Mouse (Mus musculus) thymus, postnatal 10 days (tissue): ENCODE measurements around the gene Mgrn1.

Experiments used
- DNase-seq, 2 experiments: peaks; one replicate each; pipeline ENCODE4 v3.0.0; 2021; ENCODE audit warnings: low spot score in 2 of 2

Mgrn1 gene

DNA sequence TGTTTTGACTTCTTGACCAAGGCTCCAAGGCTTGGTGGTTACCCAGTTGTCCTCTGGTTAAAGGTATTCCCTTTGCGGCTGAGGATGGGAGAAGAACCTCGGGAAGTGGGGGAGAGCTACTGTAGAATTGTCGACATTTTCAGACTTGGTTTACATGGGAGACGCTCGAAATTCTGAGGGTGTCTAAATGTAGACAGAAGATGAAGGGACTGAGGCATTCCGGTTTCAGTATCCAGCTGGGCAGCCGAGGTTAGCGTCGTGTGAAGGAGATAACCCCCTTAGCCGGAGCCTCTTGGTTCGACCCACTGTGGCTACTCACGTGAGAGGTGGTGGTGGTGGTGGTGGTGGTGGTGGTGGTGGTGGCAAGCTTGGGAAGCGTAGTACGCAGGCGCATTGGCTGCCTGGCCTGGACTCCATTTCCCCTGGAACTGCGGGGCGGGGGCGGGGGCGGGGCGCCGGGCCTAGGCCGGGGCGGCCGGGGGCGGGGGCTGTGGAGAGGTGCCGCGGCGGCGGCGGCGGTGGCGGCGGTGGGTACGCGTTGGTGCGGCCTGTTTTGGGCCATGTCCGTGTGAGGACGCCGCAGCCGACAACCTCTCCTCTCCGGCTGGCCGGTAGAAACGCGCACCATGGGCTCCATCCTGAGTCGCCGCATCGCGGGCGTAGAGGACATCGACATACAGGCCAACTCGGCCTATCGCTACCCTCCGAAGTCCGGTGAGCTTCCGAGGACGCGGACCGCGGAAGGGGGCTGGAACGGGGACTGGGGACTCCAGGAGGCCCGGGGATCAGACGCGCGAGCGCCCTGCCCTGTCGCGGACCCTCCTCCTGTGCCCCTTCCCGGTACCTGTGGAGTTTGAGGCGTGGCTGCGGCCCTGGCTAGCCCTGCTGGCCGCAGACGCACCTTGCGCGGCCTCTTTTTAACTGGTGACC lies at the start of gene Mgrn1:
Gene Mgrn1 (plus strand): TSS at position 490 of the 930 bp plus-strand sequence.
- DNase-seq, result peak; percentile 75 to 81

DNA sequence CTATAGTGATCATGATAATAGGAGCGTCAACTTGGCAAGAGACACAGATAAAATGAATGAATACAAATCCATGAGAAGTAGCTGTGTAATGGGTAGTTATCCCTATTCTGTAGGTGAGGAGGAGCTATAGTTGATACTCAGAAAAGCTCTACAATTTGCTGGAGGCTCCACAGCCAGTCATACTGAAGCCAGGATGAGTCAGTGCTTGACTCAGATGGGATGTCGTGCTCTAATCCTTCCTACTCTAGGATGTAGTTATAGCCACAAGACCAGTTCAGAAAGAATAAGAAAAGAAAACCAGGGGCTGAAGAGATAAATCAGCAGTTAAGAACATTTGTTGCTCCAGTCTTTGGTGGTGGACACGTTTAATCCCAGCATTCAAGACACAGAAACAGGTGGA lies 48.4 kb upstream of the Mgrn1 start:
- no peak for DNase-seq

DNA sequence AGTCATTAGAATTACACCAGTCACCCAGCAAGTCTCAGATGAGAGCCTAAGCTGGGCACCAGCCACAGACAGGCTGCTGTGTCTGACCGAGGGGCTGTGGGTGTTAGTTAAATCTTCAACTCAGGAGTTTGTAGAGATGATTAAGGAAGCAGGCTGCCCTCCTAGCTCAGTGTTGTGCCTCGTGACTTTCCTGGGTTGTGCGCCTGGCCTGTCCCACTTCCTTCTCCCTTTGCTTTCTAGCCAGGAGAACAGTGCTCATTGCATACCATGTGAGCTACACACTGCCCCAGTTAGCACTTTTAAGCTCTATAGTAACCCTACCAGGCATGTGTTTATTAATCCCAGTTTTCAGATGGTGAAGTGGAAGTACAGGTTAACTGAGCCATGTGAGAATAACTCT lies 46.5 kb upstream of the Mgrn1 start:
- no peak for DNase-seq

DNA sequence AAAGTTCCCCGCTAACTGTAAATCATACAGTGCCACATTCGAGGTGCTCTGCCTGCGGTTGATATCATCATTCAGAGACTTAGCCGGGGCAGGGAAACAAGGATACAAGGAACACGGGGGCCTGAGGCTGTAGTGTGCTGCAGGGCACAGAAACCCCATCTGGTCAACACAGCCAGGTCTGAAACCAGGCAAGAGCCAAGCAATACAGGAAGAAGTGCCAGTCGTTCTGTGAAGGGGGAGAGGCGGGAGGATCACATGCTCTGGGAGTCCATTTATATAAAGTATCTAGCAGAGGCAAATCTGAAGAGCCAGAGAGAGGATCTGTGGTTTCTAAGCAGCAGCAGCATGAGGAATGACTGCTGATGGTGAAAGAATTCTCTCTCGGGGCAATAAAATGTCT lies 45.8 kb upstream of the Mgrn1 start:
- DNase-seq, result no peak

DNA sequence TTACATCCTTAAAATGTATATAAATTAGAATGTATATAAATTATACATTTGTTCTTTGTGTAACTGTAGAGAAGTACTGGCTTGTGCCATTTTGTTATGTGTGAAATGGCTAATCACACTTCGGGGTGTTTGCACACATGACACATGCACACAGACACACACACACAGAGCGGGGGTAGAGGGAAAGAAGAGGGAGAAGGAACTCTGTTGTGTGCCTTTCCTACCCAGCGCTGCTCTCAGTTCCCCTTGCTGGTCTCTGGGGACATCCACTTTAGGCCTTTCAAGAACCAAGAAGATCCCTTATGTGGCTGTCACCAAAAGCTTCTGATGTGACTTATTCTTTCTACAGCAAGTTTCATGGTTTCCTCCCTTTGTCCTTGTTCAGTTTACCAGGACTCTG lies 39.0 kb upstream of the Mgrn1 start:
- DNase-seq, result no peak

DNA sequence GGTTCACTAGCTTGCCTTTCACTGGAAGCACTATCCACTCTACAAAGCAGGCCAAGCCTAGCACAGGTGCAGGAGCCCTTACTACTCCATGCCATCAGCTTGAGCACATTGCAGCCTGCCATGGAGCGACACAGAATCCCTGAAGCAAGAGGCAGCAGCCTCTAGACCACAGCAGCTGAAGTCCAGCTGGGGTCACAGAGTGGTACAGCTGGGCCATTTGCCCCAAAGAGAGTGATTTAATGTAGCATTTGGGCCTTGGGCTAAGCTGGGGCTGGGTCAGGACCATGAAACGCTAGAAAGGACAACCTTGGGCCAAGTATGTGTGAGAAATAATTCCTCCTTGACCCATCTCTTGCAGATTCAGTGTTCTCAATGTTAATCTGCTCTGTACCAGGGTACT lies 38.0 kb upstream of the Mgrn1 start:
- no peak for DNase-seq

DNA sequence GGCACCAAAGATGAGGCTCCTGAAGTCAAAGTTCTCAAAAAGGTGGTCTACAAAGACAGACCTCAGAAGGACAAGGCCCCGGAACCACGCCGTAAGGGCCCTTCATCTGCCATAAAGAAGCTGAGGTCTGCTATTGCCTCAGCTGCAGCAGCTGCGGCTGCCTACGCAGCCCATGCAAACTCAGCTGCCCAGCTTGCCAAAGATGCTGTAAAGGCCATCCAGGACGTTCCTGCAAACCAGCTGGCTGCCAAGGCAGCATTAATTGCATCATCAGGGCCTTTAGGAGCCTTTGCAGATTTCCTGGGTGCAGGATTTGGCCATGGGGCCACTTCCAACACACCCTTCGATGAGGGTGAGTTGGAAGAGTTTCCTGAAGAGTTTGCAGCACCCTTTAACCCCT lies 35.7 kb upstream of the Mgrn1 start:
- DNase-seq, result no peak

DNA sequence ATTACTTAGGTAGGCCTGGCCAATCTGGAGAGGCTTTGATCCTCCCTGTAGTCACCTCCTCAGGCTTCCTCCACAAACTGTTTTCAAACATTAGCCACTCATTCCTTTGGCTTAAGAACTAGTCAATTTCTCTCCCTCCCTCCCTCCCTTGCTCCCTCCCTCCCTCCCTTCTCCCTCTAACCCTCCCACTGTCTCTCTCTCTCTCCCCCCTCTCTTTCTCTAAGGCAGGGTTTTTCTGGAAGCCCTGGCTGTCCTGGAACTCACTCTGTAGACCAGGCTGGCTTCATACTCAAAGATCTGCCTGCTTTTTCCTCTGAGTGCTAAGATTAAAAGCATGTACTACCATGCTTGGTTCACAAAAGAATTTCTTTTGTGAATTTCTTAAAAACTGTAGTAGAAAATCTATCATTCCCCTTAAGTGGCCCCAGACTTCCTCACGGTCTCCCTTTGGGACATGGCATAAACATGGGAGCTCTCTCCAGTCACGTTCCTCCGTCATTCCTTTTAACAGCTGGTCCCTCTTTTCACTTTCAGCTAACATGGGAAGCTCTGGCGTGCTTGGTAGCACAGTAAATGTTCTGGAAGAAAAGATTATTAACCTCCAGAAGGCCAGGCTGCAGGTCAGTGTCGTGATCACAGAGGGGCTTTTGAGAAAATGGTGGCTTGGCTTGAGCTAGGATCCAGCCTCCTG lies 35.0 kb upstream of the Mgrn1 start:
- no peak for DNase-seq

DNA sequence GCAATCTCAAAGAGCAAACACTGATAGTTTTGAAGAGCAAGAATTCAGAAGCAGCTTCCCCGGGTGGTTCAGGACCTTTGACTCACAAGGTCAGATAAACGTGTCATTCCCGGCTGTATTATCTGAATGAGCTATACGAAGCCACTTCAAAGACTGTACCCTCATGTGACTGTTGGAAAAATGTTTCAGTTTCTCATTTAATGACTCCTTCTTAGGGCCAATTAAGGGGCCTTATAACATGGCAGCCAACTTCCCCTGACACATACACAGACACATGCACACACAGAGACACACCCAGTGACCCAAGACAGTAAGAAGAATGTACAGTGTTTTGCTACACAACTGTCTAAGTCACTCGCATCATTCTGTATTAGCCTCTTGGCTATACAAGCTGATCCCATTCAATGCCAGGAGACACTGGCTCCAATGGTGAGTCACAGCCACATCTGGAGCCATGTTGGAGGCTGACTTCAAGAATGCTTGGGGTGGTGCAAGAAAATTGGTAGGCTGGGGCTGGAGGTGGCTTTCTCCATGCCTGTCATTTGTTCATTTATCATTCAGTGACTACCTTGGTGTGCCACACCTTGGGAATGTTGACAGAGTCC lies 30.9 kb upstream of the Mgrn1 start:
- DNase-seq, result no peak

DNA sequence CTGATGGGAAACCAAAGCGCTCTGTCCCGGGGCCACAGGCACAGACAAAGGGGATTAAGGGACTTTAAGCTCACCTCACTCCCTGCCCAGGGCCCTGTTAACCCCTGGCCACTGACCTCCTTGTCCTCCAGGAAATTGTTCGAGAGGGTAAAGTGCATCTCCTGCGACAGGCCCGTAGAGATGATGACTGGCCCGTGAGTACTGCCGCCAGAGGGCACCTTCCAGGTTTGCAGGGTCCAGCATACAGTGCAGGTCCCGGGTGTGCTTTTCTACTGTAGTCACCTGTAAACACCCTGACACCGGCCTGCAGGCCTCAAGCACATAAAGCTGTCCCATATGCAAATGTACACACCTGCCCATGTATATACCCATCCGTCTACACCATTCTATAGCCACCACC lies 24.7 kb upstream of the Mgrn1 start:
- peak in 1 of 2 experiments; percentile 14 for DNase-seq

DNA sequence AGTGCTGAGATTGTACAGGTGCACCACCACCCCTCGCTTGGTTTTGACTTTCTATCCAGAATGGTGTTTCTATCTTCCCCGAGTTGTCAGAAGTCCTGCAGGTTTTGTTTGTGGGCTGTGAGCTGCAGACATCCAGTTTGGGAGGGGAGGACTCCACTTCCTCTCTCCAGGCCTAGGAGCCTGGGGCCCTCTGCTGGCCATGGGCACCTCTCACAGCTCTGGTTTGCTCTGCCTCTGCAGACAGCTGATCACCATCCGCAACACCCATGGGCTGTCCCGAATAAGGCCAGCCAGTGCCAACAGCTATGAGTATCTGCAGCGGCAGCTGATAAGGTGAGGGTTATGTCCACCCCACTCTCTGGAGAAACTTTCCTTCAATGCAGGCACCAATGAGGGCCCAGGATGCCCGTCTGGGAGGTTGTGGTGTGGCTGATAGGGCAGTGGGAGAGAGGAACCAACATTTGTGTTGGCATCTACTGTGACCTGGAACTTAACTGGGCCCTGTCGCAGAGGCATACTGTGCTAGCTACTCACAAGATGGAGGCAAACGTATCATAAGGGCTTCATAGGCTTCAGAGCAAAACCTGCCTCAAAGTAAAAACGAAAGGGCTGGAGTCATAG lies 23.1 kb upstream of the Mgrn1 start:
- DNase-seq, result peak; percentile 53 to 67

DNA sequence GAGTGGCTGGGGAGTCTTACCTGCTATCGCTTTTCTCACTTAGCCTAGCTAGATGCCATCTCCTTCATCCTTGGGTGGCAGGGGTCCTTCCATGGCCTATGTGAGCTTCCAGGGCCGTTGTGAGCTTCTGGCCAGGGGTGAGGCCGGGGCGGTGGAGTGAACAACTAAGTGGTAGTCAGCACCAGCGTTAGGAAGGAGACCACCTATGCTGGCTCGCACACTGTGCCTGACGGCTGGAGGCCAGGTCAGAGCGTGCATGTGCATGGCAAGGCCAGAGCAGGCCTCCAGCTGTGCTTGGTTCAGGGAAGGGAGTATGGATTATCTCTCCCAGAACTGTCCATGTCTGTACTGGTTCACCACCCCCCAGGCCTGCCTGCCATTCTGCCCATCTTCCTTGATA lies 22.3 kb upstream of the Mgrn1 start:
- no peak for DNase-seq

DNA sequence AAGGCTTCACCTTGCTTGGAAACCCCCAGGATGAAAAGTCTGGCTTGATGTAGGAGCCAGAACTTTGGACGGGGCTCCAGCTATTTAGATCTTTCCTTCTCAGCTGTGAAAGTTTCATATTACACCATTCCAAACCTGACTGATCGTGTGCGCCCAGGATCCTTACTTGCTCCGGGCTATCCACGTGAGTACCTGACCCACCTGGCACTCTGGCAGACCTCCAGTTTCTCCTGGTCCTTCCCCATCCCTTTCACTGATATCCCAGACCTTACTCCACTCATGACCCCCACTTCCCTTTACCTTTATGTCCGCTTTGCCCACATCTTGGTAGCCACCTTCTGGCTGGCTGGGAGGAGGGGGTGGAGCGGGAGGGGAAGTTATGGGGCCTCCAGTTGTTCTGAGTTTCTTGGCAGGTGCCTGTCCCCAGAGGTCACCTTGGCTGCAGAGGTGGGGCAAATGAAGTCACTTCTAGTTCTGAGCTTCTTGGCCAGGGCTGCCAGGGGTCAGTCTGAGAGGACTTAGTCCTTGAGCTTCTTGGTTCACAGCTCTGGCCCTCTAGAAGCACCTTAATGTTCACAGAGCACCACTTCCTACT lies 19.9 kb upstream of the Mgrn1 start:
- DNase-seq, result no peak

DNA sequence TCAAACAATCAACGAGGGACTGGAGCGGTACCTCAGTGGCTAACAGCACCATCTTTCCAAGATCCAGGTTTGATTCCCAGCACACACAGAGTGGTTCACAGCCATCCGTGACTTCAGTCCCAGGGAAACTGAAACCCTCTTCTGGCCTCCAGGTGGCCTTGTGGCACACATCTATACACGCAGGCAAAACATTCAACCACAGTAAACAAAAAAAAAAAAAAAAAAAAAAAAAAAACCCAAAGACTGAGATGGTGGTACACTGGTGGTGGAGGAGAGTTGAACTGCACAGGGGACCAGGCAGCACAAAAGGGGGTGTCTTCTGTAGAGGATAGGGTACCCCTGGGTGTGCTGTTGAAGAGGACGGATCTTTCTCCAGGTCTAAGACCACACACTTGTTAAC lies 15.6 kb upstream of the Mgrn1 start:
- DNase-seq, result no peak

DNA sequence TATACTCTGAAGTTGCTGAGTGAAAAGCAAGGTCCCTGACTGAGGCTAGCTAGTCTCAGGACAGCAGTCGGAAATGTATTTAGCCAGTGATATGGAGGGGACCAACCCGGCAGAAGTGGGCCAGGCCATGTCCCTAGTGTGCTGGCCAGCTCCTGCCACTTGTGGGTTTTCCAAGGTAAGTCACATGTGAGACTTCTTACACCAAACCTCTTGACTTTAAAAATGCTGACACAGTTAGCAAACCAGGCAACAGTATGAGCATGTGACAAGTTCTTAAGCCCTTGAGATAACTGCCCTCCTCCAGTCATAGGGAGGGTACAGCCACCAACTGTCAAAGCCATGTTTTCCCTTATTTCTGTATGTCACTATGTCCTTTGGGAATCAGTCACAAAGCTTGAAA lies 14.1 kb upstream of the Mgrn1 start:
- no peak for DNase-seq

DNA sequence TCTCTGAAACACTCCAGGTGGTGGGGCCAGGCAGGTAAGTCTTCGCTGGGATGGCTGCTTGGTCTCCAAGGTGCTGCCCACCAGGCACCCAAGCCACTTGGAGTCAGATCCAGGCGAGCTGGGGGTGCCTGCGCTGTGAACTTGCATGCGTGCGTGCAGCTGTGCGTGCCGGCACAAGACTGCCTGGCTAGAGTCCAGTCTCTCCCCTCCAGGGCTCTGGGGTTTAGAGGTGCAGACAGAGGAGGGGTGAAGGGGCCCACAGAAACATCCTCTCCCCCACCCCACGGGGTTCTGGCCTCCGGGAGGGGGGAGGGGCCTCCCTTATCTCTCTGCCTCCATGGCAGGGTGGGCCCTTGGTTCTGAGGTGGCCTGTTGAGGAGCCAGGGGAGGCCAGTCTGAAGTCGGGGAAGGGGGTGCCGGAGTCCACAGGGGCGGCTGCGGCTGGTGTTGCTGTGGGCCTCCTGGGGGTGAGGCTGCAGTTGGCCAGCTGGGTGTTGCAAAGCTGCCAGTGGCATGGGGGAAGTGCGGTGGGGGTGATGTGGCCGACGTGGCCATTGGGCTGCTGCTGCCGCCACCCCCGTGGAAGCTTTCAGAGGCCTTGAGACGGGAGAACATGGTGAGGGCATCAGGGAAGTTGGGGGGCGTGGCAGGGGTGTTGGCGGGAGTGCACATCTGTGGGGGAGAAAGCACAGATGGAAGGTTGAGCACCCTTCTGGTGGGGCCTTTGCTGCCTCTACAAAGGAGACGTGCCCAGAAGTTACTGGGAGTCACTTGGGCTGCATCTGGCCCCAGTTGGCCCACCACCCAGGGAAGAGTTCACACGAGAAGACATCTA lies 10.6 kb upstream of the Mgrn1 start:
- no peak for DNase-seq

DNA sequence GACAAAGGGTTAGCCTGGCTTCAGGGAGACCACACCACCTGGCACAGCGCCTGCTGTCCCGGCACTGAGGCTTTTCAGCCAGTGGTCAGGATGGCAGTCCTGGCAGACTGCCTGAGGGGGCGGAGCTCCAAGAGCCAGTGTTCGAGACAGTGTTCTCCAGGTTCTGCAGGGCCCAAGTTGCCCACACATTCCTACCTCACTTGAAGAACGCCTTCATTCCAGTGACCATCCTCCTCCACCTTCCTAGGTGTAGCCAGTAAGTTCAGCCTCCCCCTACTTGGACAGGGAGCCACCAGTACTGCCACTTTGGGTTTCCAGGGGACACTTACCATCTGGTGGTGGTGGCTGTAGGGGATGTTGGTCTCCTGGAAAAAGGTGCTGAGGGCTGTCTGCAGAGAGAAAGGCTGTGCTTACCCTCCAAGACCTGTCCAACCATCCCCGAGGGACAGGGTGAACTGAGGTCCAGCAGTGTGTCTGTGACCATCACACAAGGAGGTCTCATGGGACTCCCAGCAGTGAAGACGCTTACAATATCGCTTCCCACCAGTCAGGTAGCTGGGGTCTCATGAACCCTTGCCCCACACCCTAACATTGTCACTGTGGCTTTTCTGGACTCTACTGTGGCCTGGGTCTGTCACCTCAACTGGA lies 9.9 kb upstream of the Mgrn1 start:
- no peak for DNase-seq

DNA sequence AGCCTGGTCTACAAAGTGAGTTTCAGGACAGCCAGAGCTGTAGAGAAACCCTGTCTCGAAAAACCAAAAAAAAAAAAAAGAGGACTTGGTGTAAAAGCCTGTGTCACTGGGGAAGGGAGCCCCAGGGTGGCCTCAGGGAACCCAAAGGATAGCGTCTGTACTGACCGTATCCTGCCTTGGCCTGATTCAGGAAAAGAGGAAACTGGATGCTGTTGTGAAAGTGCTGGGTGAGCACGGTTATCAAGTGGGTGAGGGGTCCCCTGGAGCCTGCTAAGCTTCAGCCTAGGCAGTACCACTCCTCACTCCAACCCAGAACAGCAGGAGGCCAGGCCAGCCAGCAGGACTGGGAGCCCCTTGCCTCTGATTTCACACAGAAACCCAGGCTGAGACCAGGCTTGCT lies 8.9 kb upstream of the Mgrn1 start:
- DNase-seq, result no peak

DNA sequence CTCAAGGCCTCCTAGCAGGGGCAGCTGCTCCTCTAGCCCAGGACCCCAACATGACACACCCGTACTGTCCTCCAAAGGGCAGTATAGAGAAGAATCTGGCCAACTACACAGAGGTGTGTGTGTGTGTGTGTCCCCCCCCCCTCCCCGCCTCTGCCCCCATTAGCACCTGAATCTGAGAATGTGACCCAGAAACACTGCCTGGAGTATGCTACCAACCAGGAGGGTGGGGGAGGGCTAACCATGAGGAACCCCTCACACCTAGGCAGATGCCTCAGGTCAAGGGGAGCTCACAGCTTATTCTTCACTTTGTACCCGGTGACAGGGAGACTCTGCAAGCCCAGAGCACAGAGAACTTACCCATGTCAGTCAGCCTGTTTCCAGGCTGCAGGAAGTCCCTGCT lies 8.3 kb upstream of the Mgrn1 start:
- no peak for DNase-seq

DNA sequence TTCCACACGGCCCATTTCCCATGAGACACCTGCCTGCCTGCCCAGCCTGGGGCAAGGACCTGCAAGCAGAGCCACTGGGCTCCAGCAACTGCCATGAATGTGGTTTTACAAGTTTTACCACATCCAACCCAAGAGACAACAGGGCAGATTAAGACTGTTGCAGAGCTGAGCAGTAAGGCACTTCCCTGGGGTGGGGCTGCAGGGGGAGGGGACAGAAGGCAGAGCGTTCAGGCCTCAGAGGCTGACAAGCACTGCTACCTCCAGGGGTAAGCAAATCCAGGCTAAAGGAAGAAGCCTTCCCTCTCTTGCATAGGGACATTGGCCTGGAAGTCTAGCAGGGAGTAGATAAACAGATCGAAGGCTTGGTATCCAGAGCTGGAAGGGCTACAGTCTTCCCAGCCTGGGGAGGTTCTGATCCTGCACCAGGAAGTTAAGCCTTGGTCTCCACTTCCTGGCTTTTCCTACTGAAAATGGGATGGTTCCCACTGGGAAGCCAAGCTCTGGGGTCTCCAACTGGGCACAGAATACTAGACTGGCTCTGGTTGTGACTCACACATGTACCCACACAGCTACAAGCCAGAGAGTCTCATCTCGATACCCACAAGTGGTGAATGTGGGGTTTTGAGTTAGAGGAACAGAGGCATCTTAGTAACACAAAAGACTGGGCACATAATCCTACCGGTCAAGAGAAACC lies 7.7 kb upstream of the Mgrn1 start:
- DNase-seq, result peak; percentile 69 to 71
